Mouse (Mus musculus): ENCODE measurements around the gene Izumo2. TPM values are rescaled to one million over a fixed set of nuclear protein-coding genes. Genes with fewer than 3 reads are reported as not detected.
A peak's percentile ranks its signal among the peaks of the same experiment; 100 is the strongest.

The Izumo2 gene
- total and polyA plus RNA-seq, 2 experiments from 2014 or later, result not detected

GRCm38 (mm10) chr7:44676611-44677010, 31.9 kb upstream of the Izumo2 start:
- DNase-seq, result peak; percentile 46
- Histone ChIP-seq H3K9ac (no peak overlapping the region), H3K27me3 (ENCODE audit: insufficient read depth, low read length) (no peaks in the 10 kb centered on the region), H3K36me3 (ENCODE audit: insufficient read depth) (no peaks in the 10 kb centered on the region), H3K27ac (ENCODE audit: low read depth, low read length) (no peak overlapping the region), H3K4me2 (ENCODE audit: low read depth) (no peak overlapping the region), H3K4me1 (ENCODE audit: insufficient read depth) (no peaks in the 10 kb centered on the region), H3K4me3 (ENCODE audit: low read depth, low read length) (no peak overlapping the region), H3K9me3 (ENCODE audit: low read length) (no peaks in the 10 kb centered on the region)
- 21% methylated on average over 2 of the region's 2 CpGs for WGBS
- ATAC-seq, result peak; percentile 78
- TF ChIP-seq CTCF (IDR thresholded peaks at IDR 0.05; ENCODE audit: low read depth), result no peak

GRCm38 (mm10) chr7:44683656-44684055, 24.9 kb upstream of the Izumo2 start:
- Histone ChIP-seq H3K9me3 (ENCODE audit: low read length) (no peaks in the 10 kb centered on the region), H3K4me3 (ENCODE audit: low read depth, low read length) (no peak overlapping the region), H3K4me1 (ENCODE audit: insufficient read depth) (peaks cover 5% of the 10 kb centered on the region; the same call in 1 of the 2 replicates), H3K9ac (no peak overlapping the region), H3K36me3 (ENCODE audit: insufficient read depth) (no peaks in the 10 kb centered on the region), H3K27me3 (ENCODE audit: insufficient read depth, low read length) (no peaks in the 10 kb centered on the region), H3K27ac (ENCODE audit: low read depth, low read length) (no peak overlapping the region), H3K4me2 (ENCODE audit: low read depth) (no peak overlapping the region)
- WGBS, result 80% methylated on average over 8 of the region's 8 CpGs
- DNase-seq, result no peak
- ATAC-seq, result no peak
- TF ChIP-seq CTCF (IDR thresholded peaks at IDR 0.05; ENCODE audit: low read depth), result no peak

- Histone ChIP-seq H3K9me3 (ENCODE audit: low read length) (no peaks in the 10 kb centered on the region), H3K9ac (no peak overlapping the region)
These were observed 22.8 kb upstream of the Izumo2 start for GRCm38 (mm10) chr7:44685531-44686402.

GRCm38 (mm10) chr7:44688890-44689289, 19.7 kb upstream of the Izumo2 start:
- H3K9me3 ChIP-seq (ENCODE audit: low read length), result no peaks in the 10 kb centered on the region
- ATAC-seq (no peak), DNase-seq (no peak)
- H3K27me3 ChIP-seq (ENCODE audit: insufficient read depth, low read length), result no peaks in the 10 kb centered on the region
- no peaks in the 10 kb centered on the region for H3K36me3 ChIP-seq (ENCODE audit: insufficient read depth)
- no peak overlapping the region for H3K4me2 ChIP-seq (ENCODE audit: low read depth)
- H3K9ac ChIP-seq, result no peak overlapping the region
- peaks cover 5% of the 10 kb centered on the region; the same call in 1 of the 2 replicates for H3K4me1 ChIP-seq (ENCODE audit: insufficient read depth)
- no peak overlapping the region for H3K27ac ChIP-seq (ENCODE audit: low read depth, low read length)
- peak; percentile 27; the same call in 1 of the 2 replicates for TF ChIP-seq CTCF (IDR thresholded peaks at IDR 0.05; ENCODE audit: low read depth)
- WGBS, result 70% methylated on average over 3 of the region's 3 CpGs
- no peak overlapping the region for H3K4me3 ChIP-seq (ENCODE audit: low read depth, low read length)

More at GRCm38 (mm10) chr7:44685531-44686402, 22.8 kb upstream of the Izumo2 start:
- TF ChIP-seq CTCF (IDR thresholded peaks at IDR 0.05; ENCODE audit: low read depth), result no peak
- peaks cover 5% of the 10 kb centered on the region; the same call in 1 of the 2 replicates for H3K4me1 ChIP-seq (ENCODE audit: insufficient read depth)
- H3K4me3 ChIP-seq (ENCODE audit: low read depth, low read length), result no peak overlapping the region
- 0 out of 2 replicates have a peak overlapping the region, but pooled peaks have one; percentile 15 for H3K27ac ChIP-seq (ENCODE audit: low read depth, low read length)
- WGBS, result 41% methylated on average over 17 of the region's 17 CpGs
- no peaks in the 10 kb centered on the region for H3K27me3 ChIP-seq (ENCODE audit: insufficient read depth, low read length)
- peak; percentile 26 for DNase-seq
- H3K36me3 ChIP-seq (ENCODE audit: insufficient read depth), result no peaks in the 10 kb centered on the region
- H3K4me2 ChIP-seq (ENCODE audit: low read depth), result no peak overlapping the region
- ATAC-seq, result peak; percentile 59

- Histone ChIP-seq H3K9me3 (ENCODE audit: low read length) (no peaks in the 10 kb centered on the region), H3K27ac (ENCODE audit: low read depth, low read length) (no peak overlapping the region), H3K4me2 (ENCODE audit: low read depth) (no peak overlapping the region), H3K36me3 (ENCODE audit: insufficient read depth) (no peaks in the 10 kb centered on the region), H3K4me1 (ENCODE audit: insufficient read depth) (peaks cover 5% of the 10 kb centered on the region; the same call in 1 of the 2 replicates), H3K4me3 (ENCODE audit: low read depth, low read length) (no peak overlapping the region), H3K9ac (no peak overlapping the region), H3K27me3 (ENCODE audit: insufficient read depth, low read length) (no peaks in the 10 kb centered on the region)
- TF ChIP-seq CTCF (IDR thresholded peaks at IDR 0.05; ENCODE audit: low read depth), result no peak
- ATAC-seq (no peak), DNase-seq (no peak)
- WGBS, result 80% methylated on average over 7 of the region's 7 CpGs
These were observed 19.2 kb upstream of the Izumo2 start for GRCm38 (mm10) chr7:44689331-44689730.

GRCm38 (mm10) chr7:44693427-44694175, 14.9 kb upstream of the Izumo2 start:
- Histone ChIP-seq H3K36me3 (ENCODE audit: insufficient read depth) (no peaks in the 10 kb centered on the region), H3K4me3 (ENCODE audit: low read depth, low read length) (no peak overlapping the region), H3K27ac (ENCODE audit: low read depth, low read length) (no peak overlapping the region), H3K9ac (no peak overlapping the region), H3K27me3 (ENCODE audit: insufficient read depth, low read length) (no peaks in the 10 kb centered on the region), H3K4me1 (ENCODE audit: insufficient read depth) (no peaks in the 10 kb centered on the region), H3K4me2 (ENCODE audit: low read depth) (no peak overlapping the region), H3K9me3 (ENCODE audit: low read length) (no peaks in the 10 kb centered on the region)
- ATAC-seq, result no peak
- no peak for TF ChIP-seq CTCF (IDR thresholded peaks at IDR 0.05; ENCODE audit: low read depth)
- DNase-seq, result no peak
- WGBS, result 77% methylated on average over 10 of the region's 10 CpGs

GRCm38 (mm10) chr7:44695223-44695622, 13.3 kb upstream of the Izumo2 start:
- Histone ChIP-seq H3K9me3 (ENCODE audit: low read length) (no peaks in the 10 kb centered on the region), H3K4me3 (ENCODE audit: low read depth, low read length) (no peak overlapping the region), H3K4me2 (ENCODE audit: low read depth) (no peak overlapping the region), H3K36me3 (ENCODE audit: insufficient read depth) (no peaks in the 10 kb centered on the region), H3K4me1 (ENCODE audit: insufficient read depth) (no peaks in the 10 kb centered on the region), H3K9ac (no peak overlapping the region), H3K27me3 (ENCODE audit: insufficient read depth, low read length) (no peaks in the 10 kb centered on the region), H3K27ac (ENCODE audit: low read depth, low read length) (no peak overlapping the region)
- DNase-seq (no peak), ATAC-seq (no peak)
- TF ChIP-seq CTCF (IDR thresholded peaks at IDR 0.05; ENCODE audit: low read depth), result no peak
- 90% methylated on average over 4 of the region's 4 CpGs for WGBS
